Mouse (Mus musculus) gastrocnemius, adult 2 months (tissue): Measurements from ENCODE around the gene Sumo2. TPM values are rescaled to one million over a fixed set of nuclear protein-coding genes. Genes with fewer than 3 reads are reported as not detected.
A peak's percentile ranks its signal among the peaks of the same experiment; 100 is the strongest.

ENCODE experiments used
- DNase-seq: peaks from one replicate; pipeline ENCODE4 v3.0.0; 2022
- H3K27ac ChIP-seq: fragments of 200-600 bp; 2 replicates; pipeline ENCODE4 v1.8.1; 2022; ENCODE audit warnings: mild to moderate bottlenecking
- H3K4me3 ChIP-seq: fragments of 200-600 bp; 2 replicates; pipeline ENCODE4 v1.8.1; 2022; ENCODE audit warnings: mild to moderate bottlenecking, moderate library complexity
- CTCF ChIP-seq: fragments of 200-600 bp; IDR thresholded peaks from 2 replicates; pipeline ENCODE4 v1.8.1; 2022; ENCODE audit warnings: antibody characterized with exemption, mild to moderate bottlenecking, moderate library complexity
- intact Hi-C: fragments of 180-260 bp; cut with DNase I; formaldehyde crosslinking; loops from one replicate; pipeline ENCODE4 v1.15.1; 2025
- long read RNA-seq, 2 experiments: library from polyadenylated mRNA; stranded (forward); transcript quantifications; one replicate each; pipeline ENCODE4 v2.0.0; 2021
- total RNA-seq, 2 experiments: library from RNA; stranded (reverse); gene quantifications; 2 replicates each; pipeline ENCODE4 v1.2.3; 2021

Sumo2 gene
- total RNA-seq: 100 to 1,000 TPM; 138 to 164 TPM
- long read RNA-seq, experiment 1, transcript Sumo2-207 (4 exons, 1,051 nt): major isoform, 74 of 78 reads
- long read RNA-seq, experiment 1, partial matches to known transcripts: 1 of 78 reads
- long read RNA-seq, experiment 1, other reads (novel, unspliced or antisense): 1 of 78 reads
- long read RNA-seq, experiment 2, transcript Sumo2-207 (4 exons, 1,051 nt): major isoform, 94 of 99 reads
- long read RNA-seq, experiment 2, partial matches to known transcripts: 0 of 99 reads
- long read RNA-seq, experiment 2, other reads (novel, unspliced or antisense): 2 of 99 reads

GRCm38 (mm10) chr11:115536038-115536681 is at the start of gene Sumo2:
TSS of gene Sumo2 (minus strand) at chr11:115536276.
- peak; percentile 99 for DNase-seq
- H3K27ac ChIP-seq: peak within 1 kb of the TSS; percentile 97
- H3K4me3 ChIP-seq: peak within 1 kb of the TSS; percentile 99
- peak; percentile 27; the same call in 1 of the 2 replicates for TF ChIP-seq CTCF
- intact Hi-C loops: loop anchor here (5.0 kb wide), 2 partner anchors 44 to 76 kb away; partner anchors contain the start of genes Mif4gd and Nt5c

GRCm38 (mm10) chr11:115585573-115586100 is 49.6 kb upstream of the Sumo2 start:
- no peak for DNase-seq
- H3K27ac ChIP-seq: no peak overlapping the region
- no peak for TF ChIP-seq CTCF
- intact Hi-C loops: no loop called here
- H3K4me3 ChIP-seq: no peak overlapping the region

GRCm38 (mm10) chr11:115584376-115585073 is 48.4 kb upstream of the Sumo2 start:
- no peak for DNase-seq
- Histone ChIP-seq H3K4me3 (no peak overlapping the region), H3K27ac (no peak overlapping the region; the same call in 1 of the 2 replicates)
- intact Hi-C loops: no loop called here
- TF ChIP-seq CTCF: no peak

- Histone ChIP-seq H3K27ac (no peak overlapping the region), H3K4me3 (no peak overlapping the region)
- no peak for TF ChIP-seq CTCF
- no peak for DNase-seq
- intact Hi-C loops: no loop called here
Observed at GRCm38 (mm10) chr11:115582913-115583606, 47.0 kb upstream of the Sumo2 start.

- Histone ChIP-seq H3K4me3 (no peak overlapping the region), H3K27ac (no peak overlapping the region)
- no peak for DNase-seq
- no peak for TF ChIP-seq CTCF
- intact Hi-C loops: no loop called here
Observed at GRCm38 (mm10) chr11:115579080-115579479, 43.0 kb upstream of the Sumo2 start.

GRCm38 (mm10) chr11:115564961-115565360 is 28.9 kb upstream of the Sumo2 start:
- no peak for TF ChIP-seq CTCF
- DNase-seq: no peak
- Histone ChIP-seq H3K4me3 (peak overlapping the region; percentile 94), H3K27ac (peak overlapping the region; percentile 98; the same call in 1 of the 2 replicates)
- intact Hi-C loops: loop anchor here (5.0 kb wide), 1 partner anchor 73 kb away; the partner anchor contains the start of gene Nt5c

GRCm38 (mm10) chr11:115564064-115564809 is 28.2 kb upstream of the Sumo2 start, which contains the start of gene Nup85:
TSS of gene Nup85 (plus strand) at chr11:115564434.
- TF ChIP-seq CTCF: no peak
- peak within 1 kb of the TSS; percentile 94 for H3K4me3 ChIP-seq
- peak within 1 kb of the TSS; percentile 98 for H3K27ac ChIP-seq
- DNase-seq: peak; percentile 98
- intact Hi-C loops: loop anchor here (5.0 kb wide), 1 partner anchor 72 kb away; the partner anchor contains the start of gene Nt5c

GRCm38 (mm10) chr11:115563406-115563805 is 27.3 kb upstream of the Sumo2 start:
- Histone ChIP-seq H3K27ac (peak overlapping the region; percentile 98), H3K4me3 (peak overlapping the region; percentile 94)
- no peak for DNase-seq
- intact Hi-C loops: loop anchor here (5.0 kb wide), 1 partner anchor 71 kb away; the partner anchor contains the start of gene Nt5c
- 0 out of 2 replicates have a peak, but pooled peaks have one; percentile 9 for TF ChIP-seq CTCF

GRCm38 (mm10) chr11:115555717-115556116 is 19.6 kb upstream of the Sumo2 start:
- intact Hi-C loops: no loop called here
- Histone ChIP-seq H3K27ac (no peak overlapping the region), H3K4me3 (no peak overlapping the region)
- no peak for TF ChIP-seq CTCF
- no peak for DNase-seq

GRCm38 (mm10) chr11:115552783-115553182 is 16.7 kb upstream of the Sumo2 start:
- TF ChIP-seq CTCF: peak; percentile 62
- H3K27ac ChIP-seq: no peak overlapping the region
- DNase-seq: no peak
- intact Hi-C loops: no loop called here
- no peak overlapping the region for H3K4me3 ChIP-seq

- DNase-seq: no peak
- no peak overlapping the region for H3K4me3 ChIP-seq
- no peak overlapping the region for H3K27ac ChIP-seq
- no peak for TF ChIP-seq CTCF
- intact Hi-C loops: no loop called here
Observed at GRCm38 (mm10) chr11:115543571-115543970, 7.5 kb upstream of the Sumo2 start.
